Mouse (Mus musculus): ENCODE measurements around the gene 5031439G07Rik. TPM values are rescaled to one million over a fixed set of nuclear protein-coding genes. Genes with fewer than 3 reads are reported as not detected.
"Not testable (repeated sequence)": the region's sequence is repeated elsewhere in the genome, so short reads cannot be mapped to it uniquely, and the experiment has no call there.

5031439G07Rik gene
- polyA plus RNA-seq, 1 experiment, result 20.8 TPM

DNA sequence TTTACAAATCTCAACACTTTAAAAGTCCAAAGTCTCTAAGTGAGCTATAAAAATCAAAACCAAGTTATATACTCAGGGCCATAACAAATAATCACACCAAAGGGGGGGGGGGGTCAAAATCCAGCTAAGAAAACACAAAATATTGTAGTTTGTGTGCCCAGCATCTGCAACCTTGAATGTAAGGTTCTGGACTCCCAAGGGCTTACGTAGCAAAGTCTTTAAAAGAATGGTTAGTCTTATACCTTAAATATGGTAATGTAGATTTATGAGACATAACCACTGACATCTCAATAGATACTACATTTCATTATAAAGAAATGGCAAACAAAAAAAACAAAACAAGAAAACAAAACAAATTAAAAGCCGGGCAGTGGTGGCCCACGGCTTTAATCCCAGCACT is 68.4 kb downstream of the 5031439G07Rik start, which contains the start of gene Gm29666:
Gene Gm29666 (minus strand): TSS at position 101 of the 400 bp plus-strand sequence.
- no peak within 1 kb of the TSS for H3K27ac ChIP-seq (ENCODE audit: insufficient read depth, low read length)
- H3K4me3 ChIP-seq (ENCODE audit: low read depth, low read length), result no peak within 1 kb of the TSS
- no peaks in the 10 kb centered on the region for H3K27me3 ChIP-seq (ENCODE audit: control insufficient read depth, insufficient read depth, low read length, poor library complexity, severe bottlenecking)
- H3K4me1 ChIP-seq (ENCODE audit: control insufficient read depth, insufficient read depth, low read length), result no peaks in the 10 kb centered on the region
- no peaks in the 10 kb centered on the region for H3K9me3 ChIP-seq (replicated peaks; ENCODE audit: control insufficient read depth, insufficient read depth, low read length, poor library complexity, severe bottlenecking)
- H3K36me3 ChIP-seq (ENCODE audit: control insufficient read depth, insufficient read depth, low read length, poor library complexity, severe bottlenecking), result peaks cover 5% of the 10 kb centered on the region; the same call in 1 of the 2 replicates
- TF ChIP-seq EP300 (IDR thresholded peaks at IDR 0.05; ENCODE audit: insufficient read depth, low read depth, low read length) (no peak), CTCF (IDR thresholded peaks at IDR 0.05; ENCODE audit: low read depth, low read length) (no peak), POLR2A (IDR thresholded peaks at IDR 0.05; ENCODE audit: insufficient read depth, low read length) (no peak)
- no peak within 1 kb of the TSS for H3K9ac ChIP-seq (ENCODE audit: low read depth, poor library complexity, severe bottlenecking)

DNA sequence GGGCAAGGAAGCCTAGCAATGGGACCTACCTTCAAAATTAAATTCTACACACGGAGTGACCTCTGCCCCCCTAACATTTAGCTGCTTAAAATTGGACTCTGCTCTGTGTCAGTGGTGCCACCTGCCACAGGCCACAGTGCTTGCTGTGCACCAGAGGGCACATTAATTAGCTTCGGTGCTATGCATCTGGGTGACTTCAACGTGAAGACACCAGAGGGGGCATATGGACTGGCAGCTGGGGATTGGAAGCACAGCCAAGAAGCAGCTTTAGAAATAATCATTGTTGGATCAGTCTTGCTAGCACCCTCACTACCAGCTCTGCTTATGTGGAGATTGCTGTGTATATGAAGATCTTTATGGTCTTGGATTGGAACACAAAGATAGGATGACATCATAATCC is 75.2 kb downstream of the 5031439G07Rik start:
- Histone ChIP-seq H3K4me1 (ENCODE audit: control insufficient read depth, insufficient read depth, low read length) (no peaks in the 10 kb centered on the region), H3K9ac (ENCODE audit: low read depth, poor library complexity, severe bottlenecking) (no peak overlapping the region), H3K36me3 (ENCODE audit: control insufficient read depth, insufficient read depth, low read length, poor library complexity, severe bottlenecking) (0 out of 2 replicates have a peak, but pooled peaks cover 3% of the 10 kb centered on the region), H3K27ac (ENCODE audit: insufficient read depth, low read length) (no peak overlapping the region), H3K9me3 (replicated peaks; ENCODE audit: control insufficient read depth, insufficient read depth, low read length, poor library complexity, severe bottlenecking) (peaks cover 10% of the 10 kb centered on the region), H3K27me3 (ENCODE audit: control insufficient read depth, insufficient read depth, low read length, poor library complexity, severe bottlenecking) (no peaks in the 10 kb centered on the region), H3K4me3 (ENCODE audit: low read depth, low read length) (no peak overlapping the region)
- TF ChIP-seq CTCF (IDR thresholded peaks at IDR 0.05; ENCODE audit: low read depth, low read length) (no peak), EP300 (IDR thresholded peaks at IDR 0.05; ENCODE audit: insufficient read depth, low read depth, low read length) (no peak), POLR2A (IDR thresholded peaks at IDR 0.05; ENCODE audit: insufficient read depth, low read length) (no peak)

DNA sequence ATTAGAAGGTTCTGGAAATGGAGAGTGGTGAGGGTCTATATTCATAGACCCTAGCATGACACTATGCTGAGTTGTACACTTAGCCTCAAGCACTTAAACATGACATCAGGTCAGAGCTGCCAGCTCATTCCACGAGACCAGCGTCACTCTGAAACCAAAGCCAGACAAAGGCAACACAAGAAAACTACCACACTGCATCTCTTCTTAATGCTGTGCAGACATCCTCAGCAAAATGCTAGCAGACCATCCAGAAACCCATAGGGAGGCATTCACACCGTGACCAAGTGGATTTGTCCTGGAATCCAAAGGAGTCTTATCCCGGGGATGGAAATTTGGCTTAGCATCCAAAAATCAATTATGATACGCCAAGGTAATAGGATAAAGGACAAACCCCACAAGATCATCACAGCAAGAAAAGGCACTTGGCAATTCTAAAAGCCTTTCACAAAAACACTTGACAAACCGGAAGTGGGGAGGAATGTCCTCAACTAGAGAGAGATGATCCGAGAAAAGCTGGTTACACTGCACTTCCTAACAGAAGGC is 84.4 kb downstream of the 5031439G07Rik start:
- no peak overlapping the region for H3K4me3 ChIP-seq (ENCODE audit: low read depth, low read length)
- TF ChIP-seq POLR2A (IDR thresholded peaks at IDR 0.05; ENCODE audit: insufficient read depth, low read length) (no peak), EP300 (IDR thresholded peaks at IDR 0.05; ENCODE audit: insufficient read depth, low read depth, low read length) (no peak)
- H3K9ac ChIP-seq (ENCODE audit: low read depth, poor library complexity, severe bottlenecking), result no peak overlapping the region
- H3K4me1 ChIP-seq (ENCODE audit: control insufficient read depth, insufficient read depth, low read length), result no peaks in the 10 kb centered on the region
- no peaks in the 10 kb centered on the region for H3K27me3 ChIP-seq (ENCODE audit: control insufficient read depth, insufficient read depth, low read length, poor library complexity, severe bottlenecking)
- no peaks in the 10 kb centered on the region for H3K36me3 ChIP-seq (ENCODE audit: control insufficient read depth, insufficient read depth, low read length, poor library complexity, severe bottlenecking)
- H3K27ac ChIP-seq (ENCODE audit: insufficient read depth, low read length), result no peak overlapping the region
- H3K9me3 ChIP-seq (replicated peaks; ENCODE audit: control insufficient read depth, insufficient read depth, low read length, poor library complexity, severe bottlenecking), result no peaks in the 10 kb centered on the region

DNA sequence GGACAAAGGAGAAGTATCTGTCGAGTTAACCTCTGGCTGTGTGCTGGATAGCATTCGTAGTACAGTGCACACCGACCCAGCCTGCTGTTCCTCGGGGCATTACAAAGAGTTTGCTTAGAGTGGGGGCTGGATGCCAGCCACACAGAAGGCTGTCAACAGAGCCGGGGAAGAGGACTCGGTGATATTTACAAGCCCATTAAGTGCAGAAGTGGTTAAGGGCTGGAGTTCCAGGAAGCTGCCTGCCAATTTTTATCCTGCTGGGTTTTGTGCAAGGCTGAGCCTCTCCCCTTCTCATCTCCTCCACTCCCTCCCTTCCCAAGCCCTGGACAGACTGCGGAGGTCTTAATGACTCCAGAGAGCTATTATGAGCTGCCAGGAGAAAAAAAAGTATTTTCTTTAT is 90.3 kb downstream of the 5031439G07Rik start:
- no peak for TF ChIP-seq CTCF (IDR thresholded peaks at IDR 0.05; ENCODE audit: low read depth, low read length)
- TF ChIP-seq EP300 (IDR thresholded peaks at IDR 0.05; ENCODE audit: insufficient read depth, low read depth, low read length), result no peak
- no peak for TF ChIP-seq POLR2A (IDR thresholded peaks at IDR 0.05; ENCODE audit: insufficient read depth, low read length)
- H3K4me1 ChIP-seq (ENCODE audit: control insufficient read depth, insufficient read depth, low read length), result peaks cover 2% of the 10 kb centered on the region
- no peak overlapping the region for H3K4me3 ChIP-seq (ENCODE audit: low read depth, low read length)
- H3K9me3 ChIP-seq (replicated peaks; ENCODE audit: control insufficient read depth, insufficient read depth, low read length, poor library complexity, severe bottlenecking), result peaks cover 12% of the 10 kb centered on the region
- H3K27me3 ChIP-seq (ENCODE audit: control insufficient read depth, insufficient read depth, low read length, poor library complexity, severe bottlenecking), result no peaks in the 10 kb centered on the region
- no peaks in the 10 kb centered on the region for H3K36me3 ChIP-seq (ENCODE audit: control insufficient read depth, insufficient read depth, low read length, poor library complexity, severe bottlenecking)
- no peak overlapping the region for H3K27ac ChIP-seq (ENCODE audit: insufficient read depth, low read length)
- no peak overlapping the region for H3K9ac ChIP-seq (ENCODE audit: low read depth, poor library complexity, severe bottlenecking)

DNA sequence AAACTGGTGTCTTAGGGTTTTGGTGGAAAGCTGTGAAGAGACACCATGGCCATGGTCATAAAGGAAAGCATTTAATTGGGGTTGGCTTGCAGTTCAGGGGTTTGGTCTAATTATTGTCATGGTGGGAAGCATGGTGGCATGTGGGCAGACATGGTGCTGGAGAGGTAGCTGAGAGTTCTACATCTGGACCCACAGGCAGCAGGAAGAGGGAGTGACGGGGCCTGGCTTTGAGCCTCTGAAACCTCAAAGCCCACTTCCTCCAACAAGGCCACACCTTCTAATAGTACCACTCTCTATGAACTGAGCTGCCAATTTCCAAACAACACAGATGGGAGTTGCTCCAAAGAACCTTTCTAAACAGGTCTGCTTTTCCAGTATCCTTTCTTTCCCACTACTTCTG is 91.7 kb downstream of the 5031439G07Rik start:
- Histone ChIP-seq H3K36me3 (ENCODE audit: control insufficient read depth, insufficient read depth, low read length, poor library complexity, severe bottlenecking) (no peaks in the 10 kb centered on the region), H3K9me3 (replicated peaks; ENCODE audit: control insufficient read depth, insufficient read depth, low read length, poor library complexity, severe bottlenecking) (peaks cover 12% of the 10 kb centered on the region), H3K27ac (ENCODE audit: insufficient read depth, low read length) (no peak overlapping the region), H3K4me1 (ENCODE audit: control insufficient read depth, insufficient read depth, low read length) (peaks cover 2% of the 10 kb centered on the region), H3K9ac (ENCODE audit: low read depth, poor library complexity, severe bottlenecking) (no peak overlapping the region), H3K4me3 (ENCODE audit: low read depth, low read length) (no peak overlapping the region), H3K27me3 (ENCODE audit: control insufficient read depth, insufficient read depth, low read length, poor library complexity, severe bottlenecking) (no peaks in the 10 kb centered on the region)
- TF ChIP-seq POLR2A (IDR thresholded peaks at IDR 0.05; ENCODE audit: insufficient read depth, low read length) (no peak), EP300 (IDR thresholded peaks at IDR 0.05; ENCODE audit: insufficient read depth, low read depth, low read length) (no peak), CTCF (IDR thresholded peaks at IDR 0.05; ENCODE audit: low read depth, low read length) (no peak)

DNA sequence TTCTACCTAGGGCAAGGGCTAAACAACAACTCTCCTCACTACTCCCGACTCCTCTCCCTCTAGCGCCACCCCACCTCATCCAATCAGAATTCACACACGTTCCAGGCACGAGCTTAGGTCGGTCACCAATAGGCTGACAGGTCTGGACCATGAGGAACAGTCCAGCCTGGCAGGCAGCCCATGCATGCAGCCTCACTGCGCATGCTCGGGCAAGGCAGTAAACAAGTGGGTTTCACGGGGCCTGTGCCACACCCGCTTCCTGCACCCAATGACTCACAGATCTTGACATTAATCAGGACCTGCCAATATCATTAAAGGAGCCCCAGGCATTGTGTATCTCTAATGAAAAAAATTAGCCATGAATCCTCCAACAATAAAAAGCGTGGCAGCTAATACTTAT is 92.1 kb downstream of the 5031439G07Rik start:
- not testable (repeated sequence) for H3K4me1 ChIP-seq (ENCODE audit: control insufficient read depth, insufficient read depth, low read length); H3K4me3 ChIP-seq (ENCODE audit: low read depth, low read length); H3K27ac ChIP-seq (ENCODE audit: insufficient read depth, low read length); H3K9ac ChIP-seq (ENCODE audit: low read depth, poor library complexity, severe bottlenecking); H3K36me3 ChIP-seq (ENCODE audit: control insufficient read depth, insufficient read depth, low read length, poor library complexity, severe bottlenecking); H3K27me3 ChIP-seq (ENCODE audit: control insufficient read depth, insufficient read depth, low read length, poor library complexity, severe bottlenecking)
- peaks cover 12% of the 10 kb centered on the region for H3K9me3 ChIP-seq (replicated peaks; ENCODE audit: control insufficient read depth, insufficient read depth, low read length, poor library complexity, severe bottlenecking)

Other genes with a start within 250 kb of the 5031439G07Rik start
- 2.6 and 4.2 TPM in 2 replicates for gene Phf21b, start 132.5 kb downstream of the 5031439G07Rik start, polyA plus RNA-seq (2011; ENCODE audit: insufficient read depth, insufficient read length, low read depth, missing spikeins)
- 1.1 and 1.2 TPM in 2 replicates for gene Gm29666, start 68.5 kb downstream of the 5031439G07Rik start, polyA plus RNA-seq (2011; ENCODE audit: insufficient read depth, insufficient read length, low read depth, missing spikeins)
- 67.3 and 69.8 TPM in 2 replicates for gene Nup50, start 65.1 kb downstream of the 5031439G07Rik start, polyA plus RNA-seq (2011; ENCODE audit: insufficient read depth, insufficient read length, low read depth, missing spikeins)
- not detected in 2 replicates for gene Upk3a, start 28.6 kb upstream of the 5031439G07Rik start, polyA plus RNA-seq (2011; ENCODE audit: insufficient read depth, insufficient read length, low read depth, missing spikeins)
- gene Fam118a, start 40.4 kb upstream of the 5031439G07Rik start, polyA plus RNA-seq (2011; ENCODE audit: insufficient read depth, insufficient read length, low read depth, missing spikeins), result 32.3 and 32.4 TPM in 2 replicates
- gene Smc1b, start 143.4 kb upstream of the 5031439G07Rik start, polyA plus RNA-seq (2011; ENCODE audit: insufficient read depth, insufficient read length, low read depth, missing spikeins), result 4.8 TPM in 2 replicates
- not detected in 2 replicates for gene Ribc2, start 143.5 kb upstream of the 5031439G07Rik start, polyA plus RNA-seq (2011; ENCODE audit: insufficient read depth, insufficient read length, low read depth, missing spikeins)
- 48.1 and 51.7 TPM in 2 replicates for gene Fbln1, start 217.4 kb upstream of the 5031439G07Rik start, polyA plus RNA-seq (2011; ENCODE audit: insufficient read depth, insufficient read length, low read depth, missing spikeins)

All from ES-Bruce4 (cell line).